Mouse (Mus musculus) liver, embryonic 11.5 days (tissue): ENCODE measurements at regions not wholly inside any gene's neighbourhood (a gene's known extent, or its start where the extent isn't known, plus 50 kb on each side); places are given as distances from the start of the nearest gene placed in this dataset.

Experiments used
- ATAC-seq: fragments of 200-750 bp; cut with Nextera tagmentation; replicated peaks from 2 replicates; pipeline ENCODE4 v1.8.0; 2017; ENCODE audit warnings: moderate number of reproducible peaks, mild to moderate bottlenecking, moderate TSS enrichment, moderate library complexity; ENCODE audit not compliant: low FRiP score
- DNase-seq: peaks from one replicate; pipeline ENCODE4 v3.0.0-alpha.2; 2017; ENCODE audit warnings: low spot score
- H3K27ac ChIP-seq: fragments of 300-500 bp; sonication (generic); 2 replicates; pipeline ENCODE4 v1.5.1; 2014; ENCODE audit warnings: mild to moderate bottlenecking, low read depth, low read length, control low read depth
- H3K27me3 ChIP-seq: fragments of 300-500 bp; sonication (generic); replicated peaks from 2 replicates; pipeline ENCODE4 v1.6.1; 2014; ENCODE audit warnings: low read length, mixed read lengths; ENCODE audit not compliant: control insufficient read depth, insufficient read depth
- H3K36me3 ChIP-seq: fragments of 300-500 bp; sonication (generic); 2 replicates; pipeline ENCODE4 v1.6.1; 2014; ENCODE audit warnings: mild to moderate bottlenecking, low read length, moderate library complexity, mixed read lengths; ENCODE audit not compliant: control insufficient read depth, insufficient read depth
- H3K4me1 ChIP-seq: fragments of 300-500 bp; sonication (generic); replicated peaks from 2 replicates; pipeline ENCODE4 v1.6.1; 2014; ENCODE audit warnings: low read length, mixed read lengths; ENCODE audit not compliant: control insufficient read depth, insufficient read depth
- H3K4me2 ChIP-seq: fragments of 300-500 bp; sonication (generic); 2 replicates; pipeline ENCODE4 v1.6.1; 2014; ENCODE audit warnings: mild to moderate bottlenecking, control low read depth, moderate library complexity
- H3K4me3 ChIP-seq: fragments of 300-500 bp; sonication (generic); 2 replicates; pipeline ENCODE4 v1.5.1; 2014; ENCODE audit warnings: low read depth, low read length, control low read depth
- H3K9ac ChIP-seq: fragments of 300-500 bp; sonication (generic); 2 replicates; pipeline ENCODE4 v1.6.1; 2014; ENCODE audit warnings: low read depth, low read length, control low read depth
- H3K9me3 ChIP-seq: fragments of 300-500 bp; sonication (generic); 2 replicates; pipeline ENCODE4 v1.6.1; 2016; ENCODE audit warnings: low read length, inconsistent platforms, mixed read lengths; ENCODE audit not compliant: control insufficient read depth
- WGBS: fragments of 180-500 bp; shearing (Covaris S2); extraction: QIAGEN DNeasy Blood & Tissue Kit; methylation state at CpG from one replicate; pipeline ENCODE4 v1.1.7; 2014; 5-methylcytosine and 5-hydroxymethylcytosine counted together

DNA sequence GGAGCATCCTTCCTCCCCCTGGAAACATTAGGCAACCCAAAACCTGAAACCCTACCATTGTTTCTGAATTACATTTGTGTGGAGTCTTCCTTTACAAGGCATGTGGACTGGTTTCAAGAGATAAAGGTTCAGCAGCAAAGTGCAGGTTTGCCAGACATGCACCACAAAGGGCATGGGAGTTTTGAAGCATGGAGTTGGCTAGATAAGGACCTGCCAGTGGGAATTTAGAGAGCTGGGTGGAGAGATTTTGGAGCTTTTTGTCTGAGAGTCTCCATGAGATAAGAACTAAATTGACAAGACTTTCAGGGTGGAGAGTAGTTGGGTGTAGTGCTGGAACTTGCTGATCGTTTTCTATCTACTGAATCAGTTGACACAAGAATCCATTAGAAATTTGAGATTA lies 6346.0 kb downstream of the 9330182O14Rik start:
- Histone ChIP-seq H3K27ac (no peak overlapping the region), H3K36me3 (no peaks in the 10 kb centered on the region), H3K27me3 (no peaks in the 10 kb centered on the region), H3K9ac (no peak overlapping the region), H3K4me2 (no peak overlapping the region), H3K4me1 (no peaks in the 10 kb centered on the region), H3K9me3 (no peaks in the 10 kb centered on the region), H3K4me3 (no peak overlapping the region)
- ATAC-seq (peak; percentile 36; the same call in 1 of the 2 replicates), DNase-seq (no peak)
- 39% methylated on average over 1 of the region's 1 CpGs for WGBS

DNA sequence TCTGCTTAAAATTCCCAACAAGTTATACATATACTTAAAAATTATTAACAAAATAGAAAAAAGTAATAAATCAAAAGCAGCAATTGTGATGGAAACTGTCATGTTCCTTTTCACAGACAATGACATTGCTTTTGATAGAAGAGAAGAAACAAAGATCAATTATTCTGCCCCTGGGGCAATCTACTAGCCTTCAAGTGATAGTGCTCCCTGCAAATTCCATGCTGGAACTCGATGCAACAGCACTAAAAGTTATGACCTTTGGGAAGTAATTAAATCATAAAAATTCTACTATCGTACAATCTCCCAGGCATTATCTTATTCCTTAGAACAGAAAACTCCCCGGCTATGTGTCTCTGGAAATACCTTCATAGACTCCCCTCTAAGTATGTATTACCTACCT lies 6354.8 kb downstream of the 9330182O14Rik start:
- ATAC-seq: no peak
- Histone ChIP-seq H3K36me3 (no peaks in the 10 kb centered on the region), H3K27ac (no peak overlapping the region), H3K4me2 (no peak overlapping the region), H3K9me3 (no peaks in the 10 kb centered on the region), H3K4me3 (no peak overlapping the region), H3K9ac (no peak overlapping the region), H3K4me1 (no peaks in the 10 kb centered on the region), H3K27me3 (no peaks in the 10 kb centered on the region)
- WGBS: 80% methylated on average over 3 of the region's 3 CpGs
- DNase-seq: no peak

DNA sequence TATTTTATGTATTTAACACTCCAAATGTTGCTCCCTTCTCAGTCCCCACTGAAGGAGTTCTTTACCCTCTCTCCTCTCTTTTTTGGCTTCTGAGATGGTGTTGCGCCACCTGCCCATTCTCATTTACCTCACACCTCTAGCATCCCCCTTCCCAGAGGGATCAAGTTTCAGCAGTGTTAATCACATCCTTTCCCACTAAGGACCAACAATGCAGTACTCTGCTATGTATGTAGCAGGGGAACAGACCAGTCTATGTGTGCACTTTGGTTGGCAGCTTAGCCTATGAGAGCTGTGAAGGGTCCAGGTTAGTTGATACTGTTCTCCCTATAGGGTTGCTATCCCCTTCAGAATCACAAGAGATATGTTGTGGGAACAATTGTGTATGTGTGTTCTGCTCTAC lies 6384.8 kb downstream of the 9330182O14Rik start:
- Histone ChIP-seq H3K9me3 (no peaks in the 10 kb centered on the region), H3K4me1 (no peaks in the 10 kb centered on the region), H3K9ac (no peak overlapping the region), H3K27me3 (no peaks in the 10 kb centered on the region), H3K36me3 (no peaks in the 10 kb centered on the region), H3K4me2 (no peak overlapping the region), H3K27ac (no peak overlapping the region), H3K4me3 (no peak overlapping the region)
- ATAC-seq: no peak
- no peak for DNase-seq
- WGBS: 85% methylated on average over 1 of the region's 1 CpGs
